Mouse (Mus musculus) MEL (cell line): ENCODE results near the gene Ggact. TPM values are rescaled to one million over a fixed set of nuclear protein-coding genes. Genes with fewer than 3 reads are reported as not detected.

ENCODE experiments used
- DNase-seq: peaks from one replicate; pipeline ENCODE4 v3.0.0; 2011; ENCODE audit warnings: low read depth, low spot score
- H3K27ac ChIP-seq: 2 replicates; pipeline ENCODE4 v1.5.1; 2012; ENCODE audit warnings: low read depth, mild to moderate bottlenecking, control low read depth, low read length, moderate library complexity; ENCODE audit not compliant: control insufficient read depth
- H3K27me3 ChIP-seq, 2 experiments: fragments of 150-350 bp in 1 of 2; sonication (generic) in 1 of 2; 2 replicates each; pipeline ENCODE4 v1.6.1; 2012; ENCODE audit warnings: low read length in 2 of 2, mild to moderate bottlenecking in 2 of 2, improper control_type of control experiment in 1 of 2, moderate library complexity in 1 of 2; ENCODE audit not compliant: insufficient read depth in 2 of 2, control insufficient read depth in 1 of 2
- H3K36me3 ChIP-seq, 2 experiments: 2 replicates each; pipeline ENCODE4 v1.6.1; 2012 to 2014; ENCODE audit warnings: low read length in 2 of 2, improper control_type of control experiment in 1 of 2, inconsistent platforms in 1 of 2, mild to moderate bottlenecking in 1 of 2; ENCODE audit not compliant: insufficient read depth in 2 of 2, control insufficient read depth in 1 of 2
- H3K4me1 ChIP-seq, 2 experiments: fragments of 150-350 bp in 1 of 2; sonication (generic) in 1 of 2; 2 replicates each; pipeline ENCODE4 v1.6.1; 2012; ENCODE audit warnings: low read length in 2 of 2, improper control_type of control experiment in 1 of 2, mild to moderate bottlenecking in 1 of 2; ENCODE audit not compliant: insufficient read depth in 2 of 2, control insufficient read depth in 1 of 2
- H3K4me3 ChIP-seq, 2 experiments: fragments of 150-350 bp in 1 of 2; sonication (generic) in 1 of 2; 2 replicates each; pipeline ENCODE4 v1.5.1; 2012; ENCODE audit warnings: low read depth in 2 of 2, low read length in 2 of 2, mild to moderate bottlenecking in 2 of 2, moderate library complexity in 2 of 2, control low read depth in 1 of 2, improper control_type of control experiment in 1 of 2; ENCODE audit not compliant: control insufficient read depth in 1 of 2, insufficient read depth in 1 of 2
- H3K79me2 ChIP-seq: 2 replicates; pipeline ENCODE4 v1.6.1; 2012; ENCODE audit warnings: mild to moderate bottlenecking, low read length, moderate library complexity; ENCODE audit not compliant: control insufficient read depth, poor library complexity, insufficient read depth
- H3K9ac ChIP-seq: 2 replicates; pipeline ENCODE4 v1.6.1; 2012; ENCODE audit warnings: low read depth, mild to moderate bottlenecking, control low read depth, low read length, moderate library complexity; ENCODE audit not compliant: control insufficient read depth, poor library complexity, severe bottlenecking
- H3K9me3 ChIP-seq: fragments of 150-350 bp; sonication (generic); replicated peaks from 2 replicates; pipeline ENCODE4 v1.6.1; 2012; ENCODE audit warnings: mild to moderate bottlenecking, low read length, improper control_type of control experiment, moderate library complexity; ENCODE audit not compliant: insufficient read depth
- CHD1 ChIP-seq: IDR thresholded peaks from 2 replicates; pipeline ENCODE4 v1.6.1; 2012; ENCODE audit warnings: low read depth, mild to moderate bottlenecking, inconsistent platforms, low read length, improper control_type of control experiment
- CHD2 ChIP-seq: IDR thresholded peaks from 2 replicates; pipeline ENCODE4 v1.6.1; 2011; ENCODE audit warnings: low read length, improper control_type of control experiment
- E2F4 ChIP-seq: IDR thresholded peaks from 2 replicates; pipeline ENCODE4 v1.6.1; 2011; ENCODE audit warnings: low read depth, low read length, improper control_type of control experiment, borderline replicate concordance
- ELF1 ChIP-seq: IDR thresholded peaks from 2 replicates; pipeline ENCODE4 v1.6.1; 2014; ENCODE audit warnings: low read depth, mild to moderate bottlenecking, inconsistent platforms, low read length, improper control_type of control experiment, moderate library complexity
- ETS1 ChIP-seq: IDR thresholded peaks from 2 replicates; pipeline ENCODE4 v1.6.1; 2012; ENCODE audit warnings: low read depth, mild to moderate bottlenecking, inconsistent platforms, low read length, improper control_type of control experiment, moderate library complexity
- GABPA ChIP-seq: IDR thresholded peaks from 2 replicates; pipeline ENCODE4 v1.6.1; 2012; ENCODE audit warnings: low read depth, mild to moderate bottlenecking, inconsistent platforms, low read length, improper control_type of control experiment, moderate library complexity
- HCFC1 ChIP-seq: IDR thresholded peaks from 2 replicates; pipeline ENCODE4 v1.6.1; 2012; ENCODE audit warnings: low read depth, mild to moderate bottlenecking, inconsistent platforms, low read length, improper control_type of control experiment, moderate library complexity
- JUND ChIP-seq: IDR thresholded peaks from 2 replicates; pipeline ENCODE4 v1.6.1; 2011; ENCODE audit warnings: low read depth, mild to moderate bottlenecking, improper control_type of control experiment, low read length
- KAT2A ChIP-seq: conservative IDR thresholded peaks from 2 replicates; pipeline ENCODE4 v1.6.1; 2012; ENCODE audit warnings: low read depth, low read length, improper control_type of control experiment, inconsistent platforms
- MAFK ChIP-seq: IDR thresholded peaks from 2 replicates; pipeline ENCODE4 v1.6.1; 2011; ENCODE audit warnings: low read depth, mild to moderate bottlenecking, low read length, improper control_type of control experiment, borderline replicate concordance
- MAX ChIP-seq: IDR thresholded peaks from 2 replicates; pipeline ENCODE4 v1.6.1; 2011; ENCODE audit warnings: low read length, improper control_type of control experiment
- MAZ ChIP-seq: IDR thresholded peaks from 2 replicates; pipeline ENCODE4 v1.6.1; 2012; ENCODE audit warnings: low read depth, mild to moderate bottlenecking, inconsistent platforms, low read length, improper control_type of control experiment
- MEF2A ChIP-seq: IDR thresholded peaks from 2 replicates; pipeline ENCODE4 v1.6.1; 2014; ENCODE audit warnings: low read depth, mild to moderate bottlenecking, inconsistent platforms, low read length, improper control_type of control experiment; ENCODE audit not compliant: poor library complexity, insufficient replicate concordance, severe bottlenecking; ENCODE audit errors: extremely low read depth
- MXI1 ChIP-seq: IDR thresholded peaks from 2 replicates; pipeline ENCODE4 v1.6.1; 2011; ENCODE audit warnings: mild to moderate bottlenecking, low read depth, low read length, improper control_type of control experiment
- MYB ChIP-seq: IDR thresholded peaks from 2 replicates; pipeline ENCODE4 v1.6.1; 2011; ENCODE audit warnings: mild to moderate bottlenecking, low read depth, low read length, improper control_type of control experiment
- NELFE ChIP-seq: IDR thresholded peaks from 2 replicates; pipeline ENCODE4 v1.6.1; 2011; ENCODE audit warnings: low read depth, low read length, improper control_type of control experiment
- NRF1 ChIP-seq: IDR thresholded peaks from 2 replicates; pipeline ENCODE4 v1.6.1; 2014; ENCODE audit warnings: low read depth, mild to moderate bottlenecking, inconsistent platforms, low read length, improper control_type of control experiment, moderate library complexity; ENCODE audit not compliant: poor library complexity, insufficient read depth, severe bottlenecking
- POLR2A ChIP-seq, 2 experiments: IDR thresholded peaks; 2 replicates each; pipeline ENCODE4 v1.6.1; 2011 to 2012; ENCODE audit warnings: low read length in 2 of 2, mild to moderate bottlenecking in 2 of 2, control low read depth in 1 of 2, improper control_type of control experiment in 1 of 2, low read depth in 1 of 2, moderate library complexity in 1 of 2; ENCODE audit not compliant: control insufficient read depth in 1 of 2, insufficient read depth in 1 of 2, poor library complexity in 1 of 2
- POLR2AphosphoS2 ChIP-seq: IDR thresholded peaks from 2 replicates; pipeline ENCODE4 v1.6.1; 2011; ENCODE audit warnings: low read length, improper control_type of control experiment
- POLR2AphosphoS5 ChIP-seq: IDR thresholded peaks from 2 replicates; pipeline ENCODE4 v1.6.1; 2012; ENCODE audit warnings: low read depth, borderline replicate concordance, mild to moderate bottlenecking, inconsistent platforms, low read length, moderate library complexity, mixed read lengths
- RAD21 ChIP-seq: IDR thresholded peaks from 2 replicates; pipeline ENCODE4 v1.6.1; 2011; ENCODE audit warnings: mild to moderate bottlenecking, low read depth, low read length, improper control_type of control experiment
- RCOR1 ChIP-seq: IDR thresholded peaks from 2 replicates; pipeline ENCODE4 v1.6.1; 2012; ENCODE audit warnings: low read depth, mild to moderate bottlenecking, inconsistent platforms, low read length, improper control_type of control experiment
- SIN3A ChIP-seq: IDR thresholded peaks from 2 replicates; pipeline ENCODE4 v1.6.1; 2012; ENCODE audit warnings: low read length, improper control_type of control experiment, inconsistent platforms
- TAL1 ChIP-seq: IDR thresholded peaks from 2 replicates; pipeline ENCODE4 v1.6.1; 2012; ENCODE audit warnings: mild to moderate bottlenecking, inconsistent platforms, low read length, moderate library complexity, mixed read lengths
- TBP ChIP-seq: IDR thresholded peaks from 2 replicates; pipeline ENCODE4 v1.8.0; 2011; ENCODE audit warnings: low read depth, low read length, improper control_type of control experiment
- USF1 ChIP-seq: IDR thresholded peaks from 2 replicates; pipeline ENCODE4 v1.6.1; 2014; ENCODE audit warnings: low read depth, mild to moderate bottlenecking, inconsistent platforms, low read length, improper control_type of control experiment, moderate library complexity
- USF2 ChIP-seq, 2 experiments: IDR thresholded peaks; 2 replicates each; pipeline ENCODE4 v1.6.1; 2011 to 2012; ENCODE audit warnings: improper control_type of control experiment in 2 of 2, low read length in 2 of 2, borderline replicate concordance in 1 of 2, inconsistent platforms in 1 of 2, low read depth in 1 of 2, mild to moderate bottlenecking in 1 of 2; ENCODE audit not compliant: insufficient read depth in 1 of 2
- ZC3H11A ChIP-seq: IDR thresholded peaks from 2 replicates; pipeline ENCODE4 v1.6.1; 2012; ENCODE audit warnings: low read depth, mild to moderate bottlenecking, inconsistent platforms, low read length, improper control_type of control experiment
- ZMIZ1 ChIP-seq: IDR thresholded peaks from 2 replicates; pipeline ENCODE4 v1.6.1; 2012; ENCODE audit warnings: low read depth, mild to moderate bottlenecking, inconsistent platforms, low read length, improper control_type of control experiment, moderate library complexity
- ZNF384 ChIP-seq: IDR thresholded peaks from 2 replicates; pipeline ENCODE4 v1.6.1; 2012; ENCODE audit warnings: low read depth, mild to moderate bottlenecking, inconsistent platforms, low read length, improper control_type of control experiment
- polyA plus RNA-seq, 2 experiments: library from polyadenylated mRNA; stranded (reverse) in 1 of 2; unstranded in 1 of 2; fragments of >175 nt in 1 of 2; fragments of >200 nt in 1 of 2; gene quantifications; 2 replicates each; pipeline versions ENCODE4 v1.2.1 to v1.2.4; 2012; ENCODE audit warnings: low replicate concordance in 2 of 2, low read depth in 1 of 2; ENCODE audit not compliant: insufficient read length in 2 of 2, insufficient read depth in 1 of 2, missing spikeins in 1 of 2
- total RNA-seq: library from RNA; depleted of rRNA; stranded (reverse); fragments of 300-350 nt; gene quantifications from 2 replicates; pipeline ENCODE4 v1.2.3, GENCODE M21; 2012

Gene Ggact
- total and polyA plus RNA-seq, 3 experiments, result 54.0 to 64.8 TPM; not detected in 1

- Histone ChIP-seq H3K9me3 (no peaks in the 10 kb centered on the region), H3K27me3 (no peaks in the 10 kb centered on the region), H3K79me2 (no peaks in the 10 kb centered on the region), H3K9ac (no peak overlapping the region), H3K36me3 (peaks cover 0 to 8% of the 10 kb centered on the region in 2 experiments; a peak in 2 of 4 replicates)
- DNase-seq, result no peak
- TF ChIP-seq MAZ, result no peak
- TF ChIP-seq NRF1, result no peak
- TF ChIP-seq MYB, result no peak
- TF ChIP-seq, all 39 proteins: peak for 0
- Histone ChIP-seq H3K4me3 (no peak overlapping the region), H3K27ac (no peak overlapping the region), H3K4me1 (peaks cover 6 to 7% of the 10 kb centered on the region in 2 experiments; a peak in 3 of 4 replicates)
Observed at GRCm38 (mm10) chr14:122835487-122836190, 77.9 kb downstream of the Ggact start.

- Histone ChIP-seq H3K9ac (peak overlapping the region; percentile 73), H3K9me3 (no peaks in the 10 kb centered on the region), H3K27ac (peak overlapping the region; percentile 66), H3K4me1 (peaks cover 6 to 7% of the 10 kb centered on the region in 2 experiments; a peak in 3 of 4 replicates), H3K36me3 (peaks cover 0 to 8% of the 10 kb centered on the region in 2 experiments; a peak in 2 of 4 replicates), H3K79me2 (no peaks in the 10 kb centered on the region), H3K27me3 (no peaks in the 10 kb centered on the region), H3K4me3 (peak overlapping the region in 1 of 2 experiments; percentile 2; a peak in 1 of 4 replicates)
- DNase-seq, result peak; percentile 61
- TF ChIP-seq SIN3A, result no peak
- TF ChIP-seq POLR2A (IDR thresholded peaks at IDR 0.05; ENCODE audit: control insufficient read depth in 1 of 2, insufficient read depth in 1 of 2, low read depth in 1 of 2, low read length in 2 of 2, poor library complexity in 1 of 2), result no peak
- TF ChIP-seq KAT2A, result no peak
- TF ChIP-seq E2F4, result no peak
- no peak for TF ChIP-seq JUND
- no peak for TF ChIP-seq CHD1
- peak; percentile 22 for TF ChIP-seq ZC3H11A
- no peak for TF ChIP-seq RCOR1
- TF ChIP-seq HCFC1, result no peak
- no peak for TF ChIP-seq USF1
- TF ChIP-seq MAZ, result no peak
- no peak for TF ChIP-seq GABPA
- TF ChIP-seq TBP, result no peak
- TF ChIP-seq MXI1, result no peak
- peak; percentile 36 for TF ChIP-seq RAD21
- no peak for TF ChIP-seq ETS1
- TF ChIP-seq MEF2A, result no peak
- TF ChIP-seq USF2 (IDR thresholded peaks at IDR 0.05; ENCODE audit: borderline replicate concordance in 1 of 2, insufficient read depth in 1 of 2, low read depth in 1 of 2, low read length in 2 of 2), result no peak
- TF ChIP-seq MAFK, result no peak
- TF ChIP-seq MYB, result no peak
- no peak for TF ChIP-seq ZNF384
- no peak for TF ChIP-seq ZMIZ1
- TF ChIP-seq NELFE, result no peak
- no peak for TF ChIP-seq ELF1
- TF ChIP-seq POLR2AphosphoS5, result no peak
- TF ChIP-seq TAL1, result no peak
- TF ChIP-seq NRF1, result no peak
- TF ChIP-seq POLR2AphosphoS2, result no peak
- TF ChIP-seq MAX, result no peak
- TF ChIP-seq CHD2, result no peak
Observed at GRCm38 (mm10) chr14:122834753-122835152, 78.8 kb downstream of the Ggact start.
